Mouse (Mus musculus): Measurements from ENCODE around the gene Nemf.

DNA sequence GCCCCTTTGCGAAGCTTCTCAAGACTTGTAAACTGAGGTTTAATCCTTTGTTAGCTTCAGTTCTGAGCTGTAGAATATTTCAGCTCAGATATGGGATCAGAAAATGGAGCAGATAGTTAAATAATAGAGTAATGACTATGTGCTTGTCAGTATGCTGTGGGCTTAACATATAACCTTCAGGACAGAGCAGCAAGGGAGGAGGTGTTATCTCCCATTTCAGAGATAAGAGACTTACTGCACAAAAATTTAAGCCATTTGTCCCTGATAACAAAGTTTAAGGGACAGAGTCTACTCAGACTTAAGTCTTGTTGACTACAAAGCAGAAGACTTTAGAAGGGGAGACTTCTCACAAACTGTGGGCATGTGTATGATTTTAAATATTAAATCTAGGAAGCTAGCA, 25.9 kb upstream of the Nemf start:
- TF ChIP-seq POLR2A (IDR thresholded peaks at IDR 0.05; ENCODE audit: borderline replicate concordance, low read depth, low read length) (no peak), CTCF (IDR thresholded peaks at IDR 0.05; ENCODE audit: low read depth, low read length) (no peak)
